Mouse (Mus musculus) left cerebral cortex, postnatal 25 days (tissue): Measurements from ENCODE around the gene Anapc13. TPM values are rescaled to one million over a fixed set of nuclear protein-coding genes. Genes with fewer than 3 reads are reported as not detected.

Source experiments
- DNase-seq, 2 experiments: peaks; one replicate each; pipeline ENCODE4 v3.0.0; 2022; ENCODE audit warnings: low spot score in 2 of 2, mixed read lengths in 1 of 2
- intact Hi-C: fragments of 180-260 bp; cut with DNase I; formaldehyde crosslinking; loops from one replicate; pipeline ENCODE4 v1.15.1; 2025
- total RNA-seq, 2 experiments: library from RNA; stranded (reverse); gene quantifications; 2 replicates each; pipeline ENCODE4 v1.2.3; 2021

Anapc13 gene
- 10 to 100 TPM; 90.6 to 98.7 TPM for total RNA-seq

DNA sequence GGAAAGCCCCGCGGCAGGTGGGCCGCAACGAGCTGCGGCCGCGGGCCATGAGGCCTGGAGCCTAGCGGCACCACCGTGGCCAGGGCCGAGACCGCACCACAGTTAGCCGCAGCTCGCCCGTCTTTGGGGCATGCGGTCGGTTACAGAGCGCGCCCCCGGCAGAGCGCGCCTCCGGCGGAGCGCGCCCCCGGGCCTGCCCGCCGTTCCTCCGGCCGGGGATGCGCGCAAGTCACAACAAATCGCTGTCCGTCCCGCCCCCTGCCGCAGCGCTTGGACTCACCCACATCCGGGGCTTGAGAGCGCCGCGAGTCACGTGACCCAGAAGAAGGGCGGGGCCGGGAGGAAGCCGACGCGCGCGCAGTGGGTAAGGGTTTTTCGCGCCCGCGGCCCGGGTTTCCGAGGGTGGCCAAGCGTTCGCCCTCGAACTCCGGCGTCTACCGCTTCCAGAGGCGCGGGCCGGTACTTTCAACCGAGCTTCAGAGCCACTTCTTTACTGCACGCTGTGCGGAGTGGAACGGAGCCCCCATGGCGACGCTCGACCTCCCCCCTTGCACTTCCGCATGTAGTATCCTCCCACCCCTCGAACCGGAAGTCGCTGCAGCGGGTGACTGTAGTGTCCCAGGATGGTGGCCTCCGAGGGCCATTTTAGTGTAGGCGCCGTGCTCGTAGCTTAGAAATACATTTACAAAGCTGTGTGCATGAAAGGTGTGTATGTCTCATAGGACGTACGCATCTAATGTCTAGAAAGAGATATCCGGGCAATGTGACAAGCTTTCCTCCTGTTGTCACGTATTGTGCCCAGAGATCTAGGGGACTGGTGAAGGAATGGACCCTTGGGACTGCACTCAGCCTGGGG lies at the start of gene Anapc13, which contains the start of gene Cep63:
Anapc13 (plus strand) TSS at position 314 of the 856 bp plus-strand sequence.
Cep63 (minus strand) TSS at position 552 of the 856 bp plus-strand sequence.
- intact Hi-C loops: no loop called here
- peak; percentile 98 to 99 for DNase-seq

DNA sequence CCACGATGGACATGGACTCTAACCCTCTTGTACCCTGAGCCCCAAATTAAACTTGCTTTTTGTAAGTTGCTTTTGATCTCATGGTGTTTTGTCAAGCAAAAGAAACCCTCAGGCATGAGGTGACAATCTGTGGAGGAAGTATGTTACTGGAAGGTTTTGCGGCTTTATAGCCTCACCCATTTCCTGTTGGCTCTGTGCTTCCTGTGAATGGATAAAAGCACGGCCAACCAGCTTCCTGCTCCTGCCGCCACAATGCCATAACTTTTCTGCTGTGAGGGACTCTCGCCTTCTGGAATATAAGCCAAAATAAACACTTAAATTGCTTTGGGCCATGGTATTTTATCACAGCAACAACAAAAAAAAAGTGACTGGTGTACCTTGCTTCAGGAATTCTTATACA lies 48.6 kb upstream of the Anapc13 start:
- intact Hi-C loops: no loop called here
- no peak for DNase-seq

- peak; percentile 12 to 55 for DNase-seq
- intact Hi-C loops: no loop called here
Measured at GRCm38 (mm10) chr9:102581921-102582469, 44.1 kb upstream of the Anapc13 start.

GRCm38 (mm10) chr9:102587347-102587746 lies 38.7 kb upstream of the Anapc13 start:
- no peak for DNase-seq
- intact Hi-C loops: no loop called here

- intact Hi-C loops: no loop called here
- DNase-seq: peak in 1 of 2 experiments; percentile 79
Measured at GRCm38 (mm10) chr9:102594667-102595393, 31.3 kb upstream of the Anapc13 start.

DNA sequence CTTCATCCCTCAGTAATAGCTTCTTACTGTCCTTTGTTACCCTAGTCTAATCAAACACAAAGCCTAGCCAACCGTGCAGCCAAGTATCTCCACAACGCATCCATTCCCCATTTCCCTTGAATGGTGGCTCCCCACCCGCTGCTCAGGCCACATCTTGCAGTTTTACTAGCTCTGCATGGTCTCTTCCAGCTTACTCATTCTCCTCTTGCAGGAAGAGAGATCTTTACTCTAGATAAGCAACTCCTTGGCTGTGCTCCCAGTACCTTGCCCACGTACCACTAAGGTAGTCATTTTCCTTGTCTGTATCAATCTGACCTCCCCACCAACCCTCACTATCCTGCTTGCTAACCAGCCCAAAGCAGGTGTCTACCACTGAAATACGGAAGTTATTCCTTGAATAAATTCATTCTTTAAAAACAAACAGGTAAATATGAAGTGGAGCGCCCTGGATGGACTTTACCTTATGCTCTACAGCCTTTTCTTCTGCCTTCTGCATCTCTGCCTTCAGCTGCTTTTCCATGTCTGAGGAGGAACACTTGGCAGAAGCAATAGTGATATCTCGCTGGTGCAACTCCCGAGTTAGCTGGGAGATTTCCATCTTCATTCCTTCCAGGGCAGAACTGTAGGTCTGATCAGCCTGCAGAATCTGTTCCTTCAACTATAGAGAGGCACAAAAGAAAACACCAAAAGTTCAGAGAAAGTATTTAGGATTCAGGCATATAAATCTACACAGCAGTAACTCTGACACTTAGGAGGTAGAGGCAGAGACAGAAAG lies 30.2 kb upstream of the Anapc13 start:
- intact Hi-C loops: no loop called here
- DNase-seq: peak in 1 of 2 experiments; percentile 47

DNA sequence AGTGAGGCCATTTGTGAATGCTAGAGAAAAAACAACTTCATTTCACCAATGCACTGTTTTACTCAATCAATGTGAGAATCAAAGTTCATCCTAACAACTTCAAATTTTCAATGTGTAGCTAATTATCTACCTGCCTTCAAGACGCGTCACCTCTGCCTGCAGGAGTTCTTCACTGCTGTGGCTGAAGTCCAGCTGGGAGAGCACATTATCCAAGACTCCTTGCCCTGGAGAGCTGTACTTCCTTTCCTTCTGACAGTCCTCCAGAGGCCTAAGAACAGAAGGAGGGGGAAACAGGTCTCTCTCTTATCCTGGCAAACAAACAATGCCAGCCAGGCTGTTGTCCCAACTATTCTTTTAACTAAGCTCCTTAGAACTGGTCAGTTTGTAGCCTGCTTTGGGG lies 24.9 kb upstream of the Anapc13 start:
- DNase-seq: no peak
- intact Hi-C loops: no loop called here

DNA sequence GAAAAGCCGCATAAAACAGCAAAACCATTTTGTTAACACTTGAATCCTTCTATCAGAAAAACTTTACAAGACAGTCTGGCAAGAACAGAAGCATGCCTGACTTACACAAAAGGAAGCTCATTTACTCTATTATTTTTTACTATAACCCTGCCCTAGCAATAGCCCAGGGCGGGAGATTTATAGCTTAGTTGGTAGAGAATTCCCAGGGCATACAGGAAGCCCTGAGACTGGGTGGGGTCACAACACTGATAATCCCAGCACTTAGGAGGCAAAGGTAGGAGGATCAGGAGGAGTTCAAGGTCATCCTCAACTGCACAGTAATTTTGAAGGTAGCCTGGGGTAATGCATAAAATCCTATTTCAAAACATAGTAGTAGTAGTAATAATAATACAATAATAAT lies 24.4 kb upstream of the Anapc13 start:
- no peak for DNase-seq
- intact Hi-C loops: no loop called here

DNA sequence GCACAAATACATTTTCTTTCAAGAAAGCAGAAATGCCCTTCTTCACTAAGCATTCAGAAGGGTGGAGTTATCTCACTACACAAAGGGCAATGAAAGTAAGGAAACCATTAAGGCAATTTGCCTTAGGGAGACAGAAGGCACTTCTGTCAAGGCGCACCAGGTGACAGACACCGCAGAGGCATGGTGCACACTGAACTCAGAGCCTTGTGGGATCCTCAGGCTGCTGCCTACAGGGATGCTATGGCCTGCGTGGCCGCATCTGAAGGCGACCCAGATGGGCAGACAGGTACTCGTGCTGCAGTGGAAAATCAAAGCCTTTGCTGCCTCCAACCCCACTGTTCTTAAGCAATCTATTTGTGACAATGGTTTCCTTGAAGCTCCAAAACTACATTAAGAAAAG lies 20.9 kb upstream of the Anapc13 start:
- DNase-seq: no peak
- intact Hi-C loops: no loop called here

- no peak for DNase-seq
- intact Hi-C loops: no loop called here
Measured at GRCm38 (mm10) chr9:102607471-102607870, 18.6 kb upstream of the Anapc13 start.

DNA sequence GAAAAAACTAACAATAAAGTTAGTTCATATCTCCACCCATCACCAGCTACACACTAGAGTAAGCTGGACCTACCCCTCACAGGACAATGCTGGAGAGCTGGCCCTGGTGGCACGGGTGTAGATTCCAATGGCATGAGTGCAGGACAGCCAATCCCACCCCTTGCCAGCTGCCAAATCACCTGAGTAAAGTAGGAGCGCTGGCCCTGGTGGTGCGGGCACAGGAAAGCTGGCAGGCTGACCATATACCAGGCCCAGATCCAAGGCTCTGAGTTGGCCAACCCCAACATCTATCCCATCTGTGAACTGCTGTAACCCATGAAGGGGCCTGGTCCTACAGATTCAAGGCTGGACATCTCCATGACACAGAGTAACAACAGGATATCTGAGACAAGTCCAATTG lies 16.9 kb upstream of the Anapc13 start:
- intact Hi-C loops: no loop called here
- DNase-seq: no peak

DNA sequence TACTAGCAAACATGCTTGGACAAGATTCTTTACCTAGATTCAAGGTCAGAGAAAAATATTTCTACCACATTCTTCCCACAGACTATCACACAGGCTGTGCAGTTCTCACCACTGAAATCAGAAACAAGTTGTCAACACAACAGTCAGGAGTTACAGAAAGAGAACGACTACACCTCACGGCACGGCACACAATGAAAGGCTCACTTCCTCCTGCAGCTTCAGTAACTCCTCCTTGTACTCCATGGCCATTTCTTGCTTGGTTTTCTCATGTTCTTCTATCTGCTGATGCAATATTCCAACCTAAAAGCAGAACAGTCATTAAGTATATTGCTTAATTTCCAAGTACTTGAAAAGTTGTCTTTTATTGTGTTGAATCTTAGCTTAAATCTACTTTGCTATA lies 11.0 kb upstream of the Anapc13 start:
- no peak for DNase-seq
- intact Hi-C loops: no loop called here

GRCm38 (mm10) chr9:102616267-102616666 lies 9.8 kb upstream of the Anapc13 start:
- intact Hi-C loops: no loop called here
- DNase-seq: peak in 1 of 2 experiments; percentile 23

GRCm38 (mm10) chr9:102621385-102621784 lies 4.7 kb upstream of the Anapc13 start:
- intact Hi-C loops: no loop called here
- DNase-seq: no peak

- intact Hi-C loops: no loop called here
- peak; percentile 52 to 57 for DNase-seq
Measured at GRCm38 (mm10) chr9:102622192-102622857, 3.8 kb upstream of the Anapc13 start.

DNA sequence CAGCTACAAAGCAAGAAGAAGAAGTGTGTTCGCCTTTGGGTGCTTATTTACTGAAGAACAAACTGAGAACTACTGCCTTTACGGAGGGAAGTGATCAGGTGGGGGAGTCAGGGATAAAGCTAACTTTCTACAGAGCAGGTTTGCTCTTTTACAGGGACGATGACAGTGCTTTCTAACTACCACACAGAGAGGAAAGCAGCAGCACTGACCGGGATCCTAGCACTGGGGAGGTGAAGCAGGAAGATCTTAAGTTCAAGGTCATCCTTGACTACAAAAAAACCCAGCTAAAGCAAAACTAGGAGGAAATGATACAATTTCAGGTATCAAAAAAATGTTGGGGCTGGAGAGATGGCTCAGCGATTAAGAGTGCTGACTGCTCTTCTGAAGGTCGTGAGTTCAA lies 3.2 kb upstream of the Anapc13 start:
- intact Hi-C loops: no loop called here

GRCm38 (mm10) chr9:102623581-102623980 lies 2.5 kb upstream of the Anapc13 start:
- intact Hi-C loops: no loop called here
- no peak for DNase-seq

More for the DNA sequence above, 3.2 kb upstream of the Anapc13 start:
- no peak for DNase-seq

- intact Hi-C loops: no loop called here
- DNase-seq: peak in 1 of 2 experiments; percentile 51
Measured at GRCm38 (mm10) chr9:102625401-102625982, 604 bp upstream of the Anapc13 start.

- no peak for DNase-seq
- intact Hi-C loops: no loop called here
Measured at GRCm38 (mm10) chr9:102626839-102627225, 736 bp downstream of the Anapc13 start.
